Mouse (Mus musculus) olfactory bulb, adult 2 months (tissue): Measurements from ENCODE around the gene Spsb4.

Source experiments
- CTCF ChIP-seq: fragments of 200-500 bp; IDR thresholded peaks from 2 replicates; pipeline ENCODE4 v1.5.1; 2012; ENCODE audit warnings: low read depth, mild to moderate bottlenecking, low read length, moderate library complexity; ENCODE audit not compliant: insufficient read depth
- POLR2A ChIP-seq: fragments of 200-500 bp; IDR thresholded peaks from 2 replicates; pipeline ENCODE4 v1.6.1; 2012; ENCODE audit warnings: mild to moderate bottlenecking, low read depth, low read length, moderate library complexity; ENCODE audit not compliant: insufficient read depth

DNA sequence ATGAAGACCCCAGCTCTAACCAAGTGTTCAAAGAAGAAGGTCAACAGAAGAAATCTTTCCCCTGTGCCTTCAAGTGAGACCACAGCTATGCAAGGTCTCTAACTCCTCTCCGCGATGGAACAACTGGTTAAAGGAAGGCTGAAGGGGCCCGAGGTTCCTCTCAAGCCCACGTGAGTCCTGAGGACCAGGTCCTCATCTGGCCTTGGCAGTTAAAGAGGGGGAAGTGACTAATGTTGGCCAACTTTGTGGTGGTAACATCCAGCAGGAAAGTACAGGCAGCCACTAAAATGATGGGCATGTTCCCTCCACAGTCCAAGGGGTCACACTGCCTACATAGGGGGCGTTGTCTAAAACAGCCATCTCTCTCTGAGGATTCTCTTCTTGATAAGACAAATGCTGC is 118.9 kb downstream of the Spsb4 start:
- TF ChIP-seq POLR2A, result no peak
- no peak for TF ChIP-seq CTCF
